Mouse (Mus musculus) kidney, postnatal 4 days (tissue): ENCODE data around the gene Wdr91.
A peak's percentile ranks its signal among the peaks of the same experiment; 100 is the strongest.

ENCODE experiments used
- DNase-seq, 2 experiments: peaks; one replicate each; pipeline ENCODE4 v3.0.0; 2021; ENCODE audit warnings: mixed read lengths in 2 of 2

The Wdr91 gene

GRCm38 (mm10) chr6:34877509-34878321, 33.0 kb downstream of the Wdr91 start, which contains the start of gene Cyren:
TSS of gene Cyren (minus strand) at chr6:34878060.
- DNase-seq = peak; percentile 93 to 97

GRCm38 (mm10) chr6:34876835-34877156, 33.9 kb downstream of the Wdr91 start:
- DNase-seq = no peak

GRCm38 (mm10) chr6:34875966-34876834, 34.5 kb downstream of the Wdr91 start:
- peak in 1 of 2 experiments; percentile 6 for DNase-seq

- DNase-seq = peak in 1 of 2 experiments; percentile 55
Observed at GRCm38 (mm10) chr6:34875268-34875761, 35.4 kb downstream of the Wdr91 start.

GRCm38 (mm10) chr6:34874101-34874921, 36.4 kb downstream of the Wdr91 start:
- DNase-seq = peak; percentile 70 to 83

- DNase-seq = peak; percentile 1 to 8
Observed at GRCm38 (mm10) chr6:34872871-34873270, 37.8 kb downstream of the Wdr91 start.

GRCm38 (mm10) chr6:34871929-34872328, 38.7 kb downstream of the Wdr91 start:
- DNase-seq = peak in 1 of 2 experiments; percentile 1

GRCm38 (mm10) chr6:34870724-34871123, 40.0 kb downstream of the Wdr91 start:
- DNase-seq = no peak

GRCm38 (mm10) chr6:34870136-34870535, 40.5 kb downstream of the Wdr91 start:
- DNase-seq = peak in 1 of 2 experiments; percentile 6

GRCm38 (mm10) chr6:34869225-34869915, 41.3 kb downstream of the Wdr91 start:
- DNase-seq = peak in 1 of 2 experiments; percentile 36

GRCm38 (mm10) chr6:34868507-34869217, 42.0 kb downstream of the Wdr91 start:
- DNase-seq = peak; percentile 2 to 15

GRCm38 (mm10) chr6:34867995-34868350, 42.7 kb downstream of the Wdr91 start:
- no peak for DNase-seq

GRCm38 (mm10) chr6:34867301-34867994, 43.2 kb downstream of the Wdr91 start:
- peak in 1 of 2 experiments; percentile 2 for DNase-seq

GRCm38 (mm10) chr6:34866786-34867185, 43.9 kb downstream of the Wdr91 start:
- peak; percentile 1 to 5 for DNase-seq

GRCm38 (mm10) chr6:34865711-34866593, 44.7 kb downstream of the Wdr91 start:
- peak in 1 of 2 experiments; percentile 42 for DNase-seq

- peak in 1 of 2 experiments; percentile 26 for DNase-seq
Observed at GRCm38 (mm10) chr6:34865213-34865612, 45.5 kb downstream of the Wdr91 start.

GRCm38 (mm10) chr6:34863786-34864514, 46.7 kb downstream of the Wdr91 start:
- DNase-seq = no peak

- DNase-seq = peak in 1 of 2 experiments; percentile 59
Observed at GRCm38 (mm10) chr6:34862791-34863403, 47.8 kb downstream of the Wdr91 start, which contains the start of gene Tmem140. TSS of gene Tmem140 (plus strand) at chr6:34863146.
